22 mouse cellular contexts compared by ENCODE assay signal in genomic region chr17:8708006-8708405, GRCm38 (mm10).
DNase-seq lines count a peak whose midpoint lies in the region; ATAC-seq and TF ChIP-seq lines count a peak whose summit lies in the region.
"Had no signal": no experiment of that assay in that cellular context is flagged by ENCODE, and none has a peak within 500 bp of the region (broad histone marks: within the 10 kb centered on the region; RNA-seq: fewer than 3 reads in every experiment).

No protein-coding gene starts in this region.

- peak; percentile 1 for DNase-seq in heart, embryonic 10.5 days (ENCODE audit: low spot score)
- DNase-seq in heart, postnatal 10 days: no peak
- peak; percentile 56 for DNase-seq in kidney, adult 9 months
- DNase-seq in liver, adult 2 months (ENCODE audit: extremely low read depth, low read depth, low spot score): peak; percentile 58
- DNase-seq in liver: no peak
- DNase-seq: adrenal gland, adult 2 months; adrenal gland, postnatal 10 days; adrenal gland, postnatal 25 days; cerebellum, adult 11 months; cerebellum, adult 18-20 months; cerebellum, adult 9-10 months; cerebellum, postnatal 10 days; cerebellum, postnatal 36 days; embryo, embryonic 11 days had no signal

- no peak overlapping the region for H3K4me3 ChIP-seq in heart, embryonic 10.5 days
- H3K4me3 ChIP-seq in kidney, embryonic 15.5 days (replicated peaks): no peak overlapping the region
- no peak overlapping the region for H3K4me3 ChIP-seq in liver, adult 2 months (ENCODE audit: insufficient read depth, low read depth, low read length)
- H3K4me3 ChIP-seq: embryonic facial prominence, embryonic 13.5 days; embryonic facial prominence, embryonic 15.5 days; erythroblast, embryonic 14.5 days; forebrain, embryonic 10.5 days; forebrain, embryonic 12.5 days had no signal

- TF ChIP-seq POLR2A in liver, adult 2 months (IDR thresholded peaks at IDR 0.05; ENCODE audit: extremely low read depth, insufficient read depth, low read length): no peak

- no peak overlapping the region for H3K4me2 ChIP-seq in kidney, embryonic 15.5 days
- H3K4me2 ChIP-seq: embryonic facial prominence, embryonic 13.5 days; embryonic facial prominence, embryonic 15.5 days; forebrain, embryonic 12.5 days had no signal

- no peak overlapping the region for H3K9ac ChIP-seq in kidney, embryonic 15.5 days
- H3K9ac ChIP-seq in liver, adult 2 months (ENCODE audit: low read depth, low read length): no peak overlapping the region
- H3K9ac ChIP-seq: embryonic facial prominence, embryonic 13.5 days; embryonic facial prominence, embryonic 15.5 days; forebrain, embryonic 12.5 days had no signal

- no peaks in the 10 kb centered on the region for H3K4me1 ChIP-seq in heart, embryonic 10.5 days
- H3K4me1 ChIP-seq in kidney, embryonic 15.5 days: no peaks in the 10 kb centered on the region
- no peaks in the 10 kb centered on the region for H3K4me1 ChIP-seq in liver, adult 2 months (ENCODE audit: control insufficient read depth, insufficient read depth, low read length)
- H3K4me1 ChIP-seq: embryonic facial prominence, embryonic 15.5 days; forebrain, embryonic 10.5 days; forebrain, embryonic 12.5 days had no signal

- H3K79me2 ChIP-seq in liver, adult 2 months (ENCODE audit: control insufficient read depth, insufficient read depth, low read length): no peaks in the 10 kb centered on the region

- ATAC-seq in kidney, embryonic 15.5 days (replicated peaks; ENCODE audit: low FRiP score): no peak
- ATAC-seq: forebrain, embryonic 14.5 days; forebrain, embryonic 16.5 days had no signal

- no peak for TF ChIP-seq CTCF in liver, adult 2 months (IDR thresholded peaks at IDR 0.05; ENCODE audit: low read depth, low read length)

- H3K36me3 ChIP-seq in heart, embryonic 10.5 days: no peaks in the 10 kb centered on the region
- H3K36me3 ChIP-seq in kidney, embryonic 15.5 days: no peaks in the 10 kb centered on the region
- no peaks in the 10 kb centered on the region for H3K36me3 ChIP-seq in liver, adult 2 months (ENCODE audit: control insufficient read depth, insufficient read depth, low read length)
- H3K36me3 ChIP-seq: embryonic facial prominence, embryonic 13.5 days; embryonic facial prominence, embryonic 15.5 days; forebrain, embryonic 10.5 days; forebrain, embryonic 12.5 days had no signal

- intact Hi-C loops in heart, postnatal 10 days (cut with DNase I): no loop called here

- H3K9me3 ChIP-seq in heart, embryonic 10.5 days: no peaks in the 10 kb centered on the region
- H3K9me3 ChIP-seq in kidney, embryonic 15.5 days (replicated peaks): peaks cover 2% of the 10 kb centered on the region; the same call in 1 of the 2 replicates
- H3K9me3 ChIP-seq: embryonic facial prominence, embryonic 15.5 days; forebrain, embryonic 12.5 days had no signal

- H3K27me3 ChIP-seq in heart, embryonic 10.5 days (ENCODE audit: insufficient read depth, poor library complexity, severe bottlenecking): no peaks in the 10 kb centered on the region
- no peaks in the 10 kb centered on the region for H3K27me3 ChIP-seq in kidney, embryonic 15.5 days
- no peaks in the 10 kb centered on the region for H3K27me3 ChIP-seq in liver, adult 2 months (ENCODE audit: control insufficient read depth, insufficient read depth, low read length)
- H3K27me3 ChIP-seq: embryonic facial prominence, embryonic 13.5 days; embryonic facial prominence, embryonic 15.5 days; forebrain, embryonic 12.5 days had no signal

- no peak overlapping the region for H3K27ac ChIP-seq in heart, embryonic 10.5 days
- no peak overlapping the region for H3K27ac ChIP-seq in kidney, embryonic 15.5 days
- H3K27ac ChIP-seq in liver, adult 2 months (replicated peaks; ENCODE audit: insufficient read depth, low read depth, low read length): no peak overlapping the region
- H3K27ac ChIP-seq: embryonic facial prominence, embryonic 13.5 days; embryonic facial prominence, embryonic 15.5 days; forebrain, embryonic 10.5 days; forebrain, embryonic 12.5 days had no signal

Comparison
In these comparisons a context has a peak if more than half of its experiments do, and no peak if none do; other contexts are left out.
1. DNase-seq: peak in heart, embryonic 10.5 days (single experiment), kidney, adult 9 months (single experiment) and liver, adult 2 months (single experiment); none in heart, postnatal 10 days (0 of 2) and liver (single experiment).